Mouse (Mus musculus) lung, embryonic 14.5 days (tissue): Measurements from ENCODE around the gene Fam160a1. TPM values are rescaled to one million over a fixed set of nuclear protein-coding genes. Genes with fewer than 3 reads are reported as not detected.

Experiments used
- ATAC-seq: fragments of 200-750 bp; cut with Nextera tagmentation; 2 replicates; pipeline ENCODE4 v1.8.0; 2017; ENCODE audit warnings: mild to moderate bottlenecking, moderate TSS enrichment, moderate library complexity; ENCODE audit not compliant: insufficient read depth
- DNase-seq: peaks from one replicate; pipeline ENCODE4 v3.0.0-alpha.2; 2015
- H3K27ac ChIP-seq: fragments of 300-500 bp; sonication (generic); 2 replicates; pipeline ENCODE4 v1.5.1; 2014; ENCODE audit warnings: low read depth, mild to moderate bottlenecking, moderate library complexity
- H3K27me3 ChIP-seq: fragments of 300-500 bp; sonication (generic); 2 replicates; pipeline ENCODE4 v1.6.1; 2014; ENCODE audit warnings: low read length, control low read depth; ENCODE audit not compliant: insufficient read depth
- H3K36me3 ChIP-seq: fragments of 300-500 bp; sonication (generic); 2 replicates; pipeline ENCODE4 v1.6.1; 2014; ENCODE audit warnings: control low read depth; ENCODE audit not compliant: insufficient read depth
- H3K4me1 ChIP-seq: fragments of 300-500 bp; sonication (generic); 2 replicates; pipeline ENCODE4 v1.6.1; 2014; ENCODE audit warnings: antibody characterized with exemption, control low read depth; ENCODE audit not compliant: insufficient read depth
- H3K4me2 ChIP-seq: fragments of 300-500 bp; sonication (generic); 2 replicates; pipeline ENCODE4 v1.6.1; 2014; ENCODE audit warnings: mild to moderate bottlenecking
- H3K4me3 ChIP-seq: fragments of 300-500 bp; sonication (generic); 2 replicates; pipeline ENCODE4 v1.5.1; 2014; ENCODE audit warnings: low read depth, low read length
- H3K9ac ChIP-seq: fragments of 300-500 bp; sonication (generic); 2 replicates; pipeline ENCODE4 v1.6.1; 2014
- H3K9me3 ChIP-seq: fragments of 300-500 bp; sonication (generic); 2 replicates; pipeline ENCODE4 v1.6.1; 2016; ENCODE audit warnings: low read depth, low read length, control low read depth
- CTCF ChIP-seq: IDR thresholded peaks from 2 replicates; pipeline ENCODE4 v1.5.1; 2016; ENCODE audit warnings: antibody characterized with exemption, low read depth
- WGBS: fragments of 180-500 bp; shearing (Covaris S2); extraction: QIAGEN DNeasy Blood & Tissue Kit; methylation state at CpG from one replicate; pipeline ENCODE4 v1.1.7; 2014; 5-methylcytosine and 5-hydroxymethylcytosine counted together
- polyA plus RNA-seq: library from polyadenylated mRNA; unstranded; fragments of >200 nt; fragmentation: Nextera tagmentation; extraction: Ambion mirVana; gene quantifications from 2 replicates; pipeline ENCODE4 v1.2.1, GENCODE M21; 2014

Fam160a1 gene
- polyA plus RNA-seq, 1 experiment from 2014 or later = 2.7 TPM

DNA sequence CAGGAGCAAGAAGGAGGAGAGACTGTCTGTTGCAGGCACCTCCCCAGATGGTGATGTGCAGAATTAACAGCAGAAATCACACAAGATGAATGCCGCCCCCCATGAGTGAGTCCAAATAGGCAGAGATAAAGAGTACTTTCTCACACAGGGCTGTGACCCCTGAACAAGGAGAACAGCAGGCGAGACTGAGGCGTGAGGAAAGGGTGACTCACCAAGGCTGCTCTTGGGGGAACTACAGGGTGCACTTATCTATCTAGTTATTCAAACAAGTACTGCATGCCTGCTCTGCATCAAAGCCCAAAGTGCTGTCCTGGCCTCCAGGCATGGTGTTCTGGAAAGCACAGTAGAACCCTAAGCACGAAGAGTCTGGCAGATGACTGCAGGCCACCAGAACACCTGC is 43.2 kb downstream of the Fam160a1 start:
- Histone ChIP-seq H3K36me3 (no peaks in the 10 kb centered on the region), H3K4me2 (no peak overlapping the region), H3K27me3 (no peaks in the 10 kb centered on the region), H3K9me3 (no peaks in the 10 kb centered on the region), H3K9ac (no peak overlapping the region), H3K4me1 (no peaks in the 10 kb centered on the region), H3K27ac (no peak overlapping the region), H3K4me3 (no peak overlapping the region)
- no peak for DNase-seq
- TF ChIP-seq CTCF = no peak
- ATAC-seq = no peak
- 34% methylated on average over 4 of the region's 4 CpGs for WGBS

DNA sequence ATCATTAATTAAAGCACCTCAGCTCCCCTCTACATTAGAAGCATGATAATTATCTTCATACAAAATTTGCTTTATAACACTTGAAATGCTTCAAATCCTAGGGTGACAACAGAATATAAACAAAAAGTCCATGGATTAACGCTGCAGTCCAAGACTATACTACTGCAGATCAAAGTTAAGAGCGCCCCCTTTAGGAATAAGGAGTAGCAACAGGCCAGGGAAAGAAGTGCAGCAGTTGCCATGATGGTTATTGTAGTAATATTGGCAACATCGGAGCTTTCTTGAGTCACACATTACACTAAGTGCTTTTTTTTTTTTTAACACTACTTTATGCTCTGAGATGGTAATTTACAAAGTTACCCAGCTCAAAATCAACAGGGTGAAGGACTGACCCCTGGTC is 43.7 kb downstream of the Fam160a1 start:
- H3K36me3 ChIP-seq = no peaks in the 10 kb centered on the region
- no peaks in the 10 kb centered on the region for H3K27me3 ChIP-seq
- TF ChIP-seq CTCF = peak; percentile 14; the same call in 1 of the 2 replicates
- H3K4me2 ChIP-seq = no peak overlapping the region
- DNase-seq = peak; percentile 31
- no peak for ATAC-seq
- no peaks in the 10 kb centered on the region for H3K9me3 ChIP-seq
- H3K9ac ChIP-seq = no peak overlapping the region
- H3K4me3 ChIP-seq = no peak overlapping the region
- H3K4me1 ChIP-seq = no peaks in the 10 kb centered on the region
- WGBS = 35% methylated on average over 3 of the region's 3 CpGs
- H3K27ac ChIP-seq = no peak overlapping the region

DNA sequence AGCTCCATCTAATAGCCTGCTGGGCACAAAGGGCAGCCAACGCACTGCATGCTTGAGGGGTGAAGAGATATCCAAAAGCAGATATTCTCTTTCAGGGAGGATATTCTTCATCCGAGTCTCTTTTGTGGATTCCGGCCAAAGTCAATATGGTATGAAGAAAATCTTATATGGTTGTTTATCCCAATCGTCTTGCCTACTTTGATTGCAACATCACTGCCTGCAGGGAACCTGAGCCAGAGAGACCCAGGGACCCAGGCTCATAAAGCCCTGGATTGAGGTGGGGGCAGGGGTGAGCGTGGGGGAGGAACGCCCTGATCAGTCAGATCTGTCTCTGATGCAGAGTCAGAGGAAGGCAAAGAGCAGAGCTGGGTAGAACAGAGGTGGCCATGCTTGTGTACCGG is 52.2 kb downstream of the Fam160a1 start:
- Histone ChIP-seq H3K9ac (no peak overlapping the region), H3K27ac (no peak overlapping the region), H3K4me2 (no peak overlapping the region), H3K9me3 (no peaks in the 10 kb centered on the region), H3K36me3 (no peaks in the 10 kb centered on the region), H3K27me3 (no peaks in the 10 kb centered on the region), H3K4me1 (no peaks in the 10 kb centered on the region), H3K4me3 (no peak overlapping the region)
- no peak for TF ChIP-seq CTCF
- DNase-seq (no peak), ATAC-seq (no peak)
- WGBS = 61% methylated on average over 7 of the region's 7 CpGs

DNA sequence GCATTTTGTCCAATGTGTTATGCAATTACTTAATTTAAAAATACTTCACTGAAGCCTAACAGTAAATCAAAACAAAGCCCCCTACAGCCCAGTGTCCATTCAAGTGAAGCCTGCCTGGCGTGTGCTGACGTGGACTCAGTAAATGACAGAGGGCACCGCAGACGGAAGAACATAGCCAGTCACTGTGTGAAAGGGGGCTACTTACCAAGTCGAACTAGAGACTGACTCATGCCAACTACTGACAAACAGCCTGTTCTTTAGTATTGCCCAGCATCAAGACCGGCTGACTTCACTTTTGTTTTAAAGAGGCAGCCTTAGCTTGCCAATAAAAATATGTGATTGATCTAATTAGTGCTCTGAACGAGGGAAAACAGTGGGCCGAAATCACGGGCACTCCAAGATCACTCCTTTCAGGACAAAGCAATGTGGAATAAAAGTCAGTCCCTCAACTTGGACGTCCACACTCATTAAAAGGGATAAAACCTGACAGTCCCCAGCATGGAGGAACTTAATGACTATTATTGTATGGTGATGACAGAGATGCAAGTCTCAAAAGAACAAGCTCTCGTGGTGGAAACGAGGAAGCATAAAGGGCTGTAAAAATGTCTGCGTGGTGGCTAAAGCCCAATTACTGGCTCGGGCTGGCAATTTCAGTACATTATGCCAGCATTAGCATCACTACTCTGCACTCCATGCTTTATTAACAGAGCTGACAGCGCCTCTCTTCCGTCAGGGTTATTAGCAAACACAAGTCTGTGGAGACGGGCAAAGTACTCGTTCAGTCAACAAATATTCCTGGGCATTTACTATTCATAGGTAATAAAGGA is 52.9 kb downstream of the Fam160a1 start:
- H3K9ac ChIP-seq = no peak overlapping the region
- H3K4me3 ChIP-seq = no peak overlapping the region
- ATAC-seq = no peak
- H3K36me3 ChIP-seq = no peaks in the 10 kb centered on the region
- no peak for DNase-seq
- no peaks in the 10 kb centered on the region for H3K9me3 ChIP-seq
- H3K4me1 ChIP-seq = no peaks in the 10 kb centered on the region
- whole genome bisulfite sequencing = 76% methylated on average over 18 of the region's 18 CpGs
- TF ChIP-seq CTCF = no peak
- H3K4me2 ChIP-seq = no peak overlapping the region
- H3K27me3 ChIP-seq = no peaks in the 10 kb centered on the region
- H3K27ac ChIP-seq = no peak overlapping the region

DNA sequence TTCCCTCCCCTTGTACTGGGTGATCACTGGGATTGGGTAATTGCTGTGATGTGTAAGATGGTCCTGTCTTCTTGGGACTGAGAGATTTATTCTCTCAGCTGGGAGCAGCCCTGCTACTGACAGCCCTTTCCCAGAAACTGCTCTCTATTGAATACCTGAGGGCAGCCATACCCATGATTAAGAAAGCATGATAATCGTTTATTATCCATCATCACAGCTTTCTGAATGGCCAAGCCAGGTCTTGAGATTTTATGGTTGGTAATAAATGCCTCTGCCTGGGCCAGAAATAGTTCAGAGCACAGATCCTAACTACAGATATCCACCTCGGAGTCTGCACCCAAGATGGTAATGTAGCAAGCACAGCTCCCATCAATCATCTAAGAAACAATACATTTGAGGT is 59.1 kb downstream of the Fam160a1 start:
- Histone ChIP-seq H3K27me3 (no peaks in the 10 kb centered on the region), H3K9ac (no peak overlapping the region), H3K4me2 (no peak overlapping the region), H3K9me3 (no peaks in the 10 kb centered on the region), H3K4me3 (no peak overlapping the region), H3K36me3 (no peaks in the 10 kb centered on the region), H3K27ac (no peak overlapping the region), H3K4me1 (no peaks in the 10 kb centered on the region)
- 47% methylated on average over 2 of the region's 2 CpGs for WGBS
- no peak for TF ChIP-seq CTCF
- DNase-seq (no peak), ATAC-seq (no peak)

DNA sequence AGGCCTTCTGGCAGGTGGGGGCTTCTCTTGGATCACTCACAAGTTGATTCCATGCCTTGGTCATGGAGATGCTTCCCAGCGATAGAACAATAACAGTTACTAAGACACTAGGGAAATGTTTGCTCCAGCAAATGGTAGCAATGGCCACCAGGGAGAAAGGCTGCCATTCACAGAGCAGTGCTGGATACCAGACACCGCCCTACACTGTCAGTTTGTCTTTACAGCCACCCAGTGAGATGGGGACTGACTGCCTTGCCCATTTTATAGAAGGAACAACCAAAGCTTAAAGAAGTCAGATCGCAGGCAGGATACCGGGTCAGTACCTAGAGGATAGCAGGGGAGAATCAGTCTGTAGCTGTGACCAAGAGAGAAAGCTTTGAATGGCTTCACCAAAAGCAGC is 59.7 kb downstream of the Fam160a1 start:
- Histone ChIP-seq H3K27me3 (no peaks in the 10 kb centered on the region), H3K4me3 (no peak overlapping the region), H3K4me2 (no peak overlapping the region), H3K4me1 (no peaks in the 10 kb centered on the region), H3K9me3 (no peaks in the 10 kb centered on the region), H3K9ac (no peak overlapping the region), H3K36me3 (no peaks in the 10 kb centered on the region), H3K27ac (no peak overlapping the region)
- TF ChIP-seq CTCF = no peak
- ATAC-seq = no peak
- DNase-seq = no peak
- WGBS = 90% methylated on average over 4 of the region's 4 CpGs

DNA sequence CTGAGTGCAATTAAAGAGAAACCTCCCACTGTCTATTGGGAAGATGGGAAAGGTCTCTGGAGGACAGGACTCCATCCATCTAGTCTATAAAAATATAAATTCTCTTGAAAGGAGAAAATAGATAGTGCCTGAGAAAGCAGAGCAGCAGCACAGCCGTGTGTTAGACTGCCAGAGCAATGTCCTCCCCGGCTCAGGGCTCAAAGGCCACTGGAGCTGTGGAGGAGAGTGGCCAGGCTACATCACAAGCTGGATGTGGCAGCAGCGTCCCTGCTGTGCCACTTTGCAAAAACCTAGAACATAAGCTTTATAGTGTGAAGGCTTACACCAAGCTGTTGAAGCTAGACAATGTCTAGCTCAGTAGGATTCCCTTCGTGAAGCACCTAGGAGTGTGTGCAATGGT is 67.7 kb downstream of the Fam160a1 start:
- TF ChIP-seq CTCF = no peak
- no peaks in the 10 kb centered on the region for H3K9me3 ChIP-seq

More for the DNA sequence above, 67.7 kb downstream of the Fam160a1 start:
- DNase-seq (no peak), ATAC-seq (no peak)
- WGBS = 52% methylated on average over 4 of the region's 4 CpGs
- no peaks in the 10 kb centered on the region for H3K36me3 ChIP-seq
- H3K4me3 ChIP-seq = no peak overlapping the region
- H3K27ac ChIP-seq = no peak overlapping the region
- H3K27me3 ChIP-seq = no peaks in the 10 kb centered on the region
- H3K9ac ChIP-seq = no peak overlapping the region
- no peak overlapping the region for H3K4me2 ChIP-seq
- H3K4me1 ChIP-seq = peaks cover 5% of the 10 kb centered on the region; the same call in 1 of the 2 replicates
